Mouse (Mus musculus) E14TG2a.4 (cell line): ENCODE results near the gene Arid1a.

Experiments
- H3K27me3 ChIP-seq: 2 replicates; pipeline ENCODE4 v1.6.1; 2014; ENCODE audit warnings: low read length, control low read depth; ENCODE audit not compliant: insufficient read depth
- H3K36me3 ChIP-seq: 2 replicates; pipeline ENCODE4 v1.6.1; 2014; ENCODE audit warnings: low read length, control low read depth; ENCODE audit not compliant: insufficient read depth
- H3K4me1 ChIP-seq: replicated peaks from 2 replicates; pipeline ENCODE4 v1.6.1; 2014; ENCODE audit warnings: low read depth, low read length, control low read depth
- H3K4me3 ChIP-seq: replicated peaks from 2 replicates; pipeline ENCODE4 v1.5.1; 2014; ENCODE audit warnings: mild to moderate bottlenecking, low read length
- H3K9me3 ChIP-seq: 2 replicates; pipeline ENCODE4 v1.6.1; 2014; ENCODE audit warnings: low read length, control low read depth
- CTCF ChIP-seq: conservative IDR thresholded peaks from 2 replicates; pipeline ENCODE4 v1.5.1; 2014; ENCODE audit warnings: low read length
- NANOG ChIP-seq: IDR thresholded peaks from 2 replicates; pipeline ENCODE4 v1.6.1; 2014; ENCODE audit warnings: borderline replicate concordance, low read length, mixed read lengths
- POU5F1 ChIP-seq: IDR thresholded peaks from 2 replicates; pipeline ENCODE4 v1.6.1; 2014; ENCODE audit warnings: low read length, borderline replicate concordance

Gene Arid1a

GRCm38 (mm10) chr4:133719791-133720190, 36.8 kb downstream of the Arid1a start:
- no peak for TF ChIP-seq POU5F1
- no peak for TF ChIP-seq CTCF
- no peak for TF ChIP-seq NANOG
- Histone ChIP-seq H3K4me1 (peaks cover 92% of the 10 kb centered on the region), H3K4me3 (no peak overlapping the region), H3K36me3 (peaks cover 99% of the 10 kb centered on the region), H3K27me3 (no peaks in the 10 kb centered on the region), H3K9me3 (no peaks in the 10 kb centered on the region)

- Histone ChIP-seq H3K4me3 (no peak overlapping the region), H3K9me3 (no peaks in the 10 kb centered on the region), H3K27me3 (no peaks in the 10 kb centered on the region), H3K4me1 (peaks cover 97% of the 10 kb centered on the region), H3K36me3 (peaks cover 99% of the 10 kb centered on the region)
- TF ChIP-seq CTCF (no peak), POU5F1 (no peak), NANOG (no peak)
These were observed 43.8 kb downstream of the Arid1a start for GRCm38 (mm10) chr4:133712755-133713154.

GRCm38 (mm10) chr4:133711307-133712076, 45.1 kb downstream of the Arid1a start:
- TF ChIP-seq NANOG, result no peak
- TF ChIP-seq CTCF, result no peak
- TF ChIP-seq POU5F1, result no peak

GRCm38 (mm10) chr4:133709395-133709794, 47.2 kb downstream of the Arid1a start:
- peaks cover 97% of the 10 kb centered on the region for H3K36me3 ChIP-seq
- H3K4me3 ChIP-seq, result no peak overlapping the region
- no peaks in the 10 kb centered on the region for H3K27me3 ChIP-seq
- H3K4me1 ChIP-seq, result peaks cover 97% of the 10 kb centered on the region
- TF ChIP-seq CTCF (no peak), NANOG (no peak)
- no peaks in the 10 kb centered on the region for H3K9me3 ChIP-seq

More at GRCm38 (mm10) chr4:133711307-133712076, 45.1 kb downstream of the Arid1a start:
- H3K9me3 ChIP-seq, result no peaks in the 10 kb centered on the region
- no peaks in the 10 kb centered on the region for H3K27me3 ChIP-seq
- peaks cover 99% of the 10 kb centered on the region for H3K36me3 ChIP-seq
- H3K4me1 ChIP-seq, result peaks cover 97% of the 10 kb centered on the region
- H3K4me3 ChIP-seq, result no peak overlapping the region

- H3K4me1 ChIP-seq, result peaks cover 97% of the 10 kb centered on the region
- H3K9me3 ChIP-seq, result no peaks in the 10 kb centered on the region
- H3K4me3 ChIP-seq, result peak overlapping the region; percentile 32; the same call in 1 of the 2 replicates
- H3K36me3 ChIP-seq, result peaks cover 97% of the 10 kb centered on the region
- TF ChIP-seq NANOG (no peak), POU5F1 (no peak), CTCF (no peak)
- no peaks in the 10 kb centered on the region for H3K27me3 ChIP-seq
These were observed 49.1 kb downstream of the Arid1a start for GRCm38 (mm10) chr4:133707464-133707863.

- TF ChIP-seq NANOG, result no peak
- TF ChIP-seq POU5F1, result no peak
- TF ChIP-seq CTCF, result no peak
- Histone ChIP-seq H3K4me1 (peaks cover 97% of the 10 kb centered on the region), H3K9me3 (no peaks in the 10 kb centered on the region), H3K4me3 (peak overlapping the region; percentile 32), H3K36me3 (peaks cover 97% of the 10 kb centered on the region), H3K27me3 (no peaks in the 10 kb centered on the region)
These were observed 49.6 kb downstream of the Arid1a start for GRCm38 (mm10) chr4:133706956-133707355.

- Histone ChIP-seq H3K4me1 (peaks cover 96% of the 10 kb centered on the region), H3K9me3 (no peaks in the 10 kb centered on the region), H3K4me3 (no peak overlapping the region), H3K36me3 (peaks cover 97% of the 10 kb centered on the region), H3K27me3 (no peaks in the 10 kb centered on the region)
- TF ChIP-seq CTCF (no peak), POU5F1 (no peak), NANOG (no peak)
These were observed 51.5 kb downstream of the Arid1a start for GRCm38 (mm10) chr4:133705062-133705461.

- no peak overlapping the region for H3K4me3 ChIP-seq
- no peaks in the 10 kb centered on the region for H3K9me3 ChIP-seq
- peaks cover 74% of the 10 kb centered on the region for H3K4me1 ChIP-seq
- H3K27me3 ChIP-seq, result no peaks in the 10 kb centered on the region
- TF ChIP-seq POU5F1 (no peak), NANOG (no peak), CTCF (no peak)
- peaks cover 95% of the 10 kb centered on the region for H3K36me3 ChIP-seq
These were observed 55.6 kb downstream of the Arid1a start for GRCm38 (mm10) chr4:133700905-133701368.

GRCm38 (mm10) chr4:133695363-133695762, 61.2 kb downstream of the Arid1a start:
- H3K4me3 ChIP-seq, result no peak overlapping the region
- H3K4me1 ChIP-seq, result peaks cover 71% of the 10 kb centered on the region
- no peaks in the 10 kb centered on the region for H3K9me3 ChIP-seq
- peaks cover 96% of the 10 kb centered on the region for H3K36me3 ChIP-seq
- no peaks in the 10 kb centered on the region for H3K27me3 ChIP-seq
- no peak for TF ChIP-seq CTCF
- no peak for TF ChIP-seq NANOG
